Mouse (Mus musculus): ENCODE data around the gene Mobp.
"Not testable (repeated sequence)": the region's sequence is repeated elsewhere in the genome, so short reads cannot be mapped to it uniquely, and the experiment has no call there.

The Mobp gene

DNA sequence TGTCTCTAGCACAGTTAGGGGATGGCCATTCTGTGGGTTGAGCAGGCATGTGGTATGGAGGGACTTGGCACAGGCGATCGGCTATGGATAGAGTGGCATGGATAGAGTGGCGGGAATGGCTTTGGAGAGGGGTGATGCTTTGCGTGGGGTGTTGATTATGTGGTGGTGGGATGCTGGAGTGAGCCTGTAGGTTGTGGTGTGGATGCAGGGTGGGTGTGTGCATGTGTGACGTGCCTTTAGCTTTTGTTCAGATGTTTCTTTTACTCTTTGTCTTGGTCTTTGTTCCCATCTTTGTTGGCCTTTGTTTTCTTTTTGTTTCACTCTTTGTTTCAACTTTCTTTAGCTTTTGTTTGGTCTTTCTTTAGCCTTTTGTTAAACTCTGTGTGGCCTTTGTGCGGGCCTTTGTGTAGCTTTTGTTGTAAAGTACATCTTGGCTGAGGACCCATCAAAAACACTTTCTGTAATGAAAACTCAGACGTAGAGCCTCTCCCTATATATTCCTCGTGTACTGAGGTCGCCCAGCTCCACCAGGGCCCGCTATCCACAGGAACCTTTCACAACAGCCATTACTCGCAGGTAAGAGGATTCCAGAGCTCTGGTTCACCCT is at the start of gene Mobp:
Gene Mobp, plus strand, starts transcription at position 486 of the 607 bp plus-strand sequence.
- no peak for DNase-seq (ENCODE audit: low read depth, low spot score)

DNA sequence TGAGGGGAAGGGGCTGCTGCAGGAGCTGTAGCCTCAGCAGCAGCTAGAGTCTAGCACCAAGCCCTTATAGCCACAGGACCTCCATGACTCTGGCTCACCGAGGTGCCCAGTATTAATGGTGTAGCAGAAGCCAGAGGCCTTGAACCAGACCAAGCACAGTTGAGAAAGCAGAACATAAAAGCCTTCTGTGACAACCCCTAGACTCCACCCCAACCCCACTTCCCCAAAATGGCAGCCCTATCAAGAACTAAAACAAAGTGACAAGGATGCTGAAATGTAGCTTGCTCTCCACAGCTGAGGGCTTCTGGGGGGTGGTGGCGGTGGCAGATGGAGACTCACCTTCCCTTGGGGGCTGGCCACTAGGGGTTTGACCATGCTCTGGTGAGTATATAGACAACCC is 48.3 kb upstream of the Mobp start:
- no peak for DNase-seq (ENCODE audit: low read depth, low spot score)

DNA sequence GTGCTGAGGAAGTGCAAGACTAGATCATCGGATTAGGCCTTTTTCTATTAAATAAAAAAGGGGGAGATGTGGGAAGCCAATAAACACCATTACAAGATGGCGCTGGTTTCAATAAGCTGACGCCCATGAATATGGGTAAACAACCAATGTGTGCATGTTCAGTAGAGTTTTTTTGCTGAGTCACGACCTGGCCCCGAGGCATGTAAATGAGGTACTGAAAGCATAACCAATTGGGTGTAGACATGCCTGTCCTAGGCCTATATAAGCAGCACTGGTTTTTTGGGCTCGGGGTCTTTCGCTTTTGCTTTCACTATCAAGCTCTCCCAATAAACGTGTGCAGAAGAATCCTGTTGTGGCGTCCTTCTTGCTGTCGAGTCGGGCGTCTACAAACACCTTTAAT is 40.6 kb upstream of the Mobp start:
- not testable (repeated sequence) for DNase-seq (ENCODE audit: low read depth, low spot score)

DNA sequence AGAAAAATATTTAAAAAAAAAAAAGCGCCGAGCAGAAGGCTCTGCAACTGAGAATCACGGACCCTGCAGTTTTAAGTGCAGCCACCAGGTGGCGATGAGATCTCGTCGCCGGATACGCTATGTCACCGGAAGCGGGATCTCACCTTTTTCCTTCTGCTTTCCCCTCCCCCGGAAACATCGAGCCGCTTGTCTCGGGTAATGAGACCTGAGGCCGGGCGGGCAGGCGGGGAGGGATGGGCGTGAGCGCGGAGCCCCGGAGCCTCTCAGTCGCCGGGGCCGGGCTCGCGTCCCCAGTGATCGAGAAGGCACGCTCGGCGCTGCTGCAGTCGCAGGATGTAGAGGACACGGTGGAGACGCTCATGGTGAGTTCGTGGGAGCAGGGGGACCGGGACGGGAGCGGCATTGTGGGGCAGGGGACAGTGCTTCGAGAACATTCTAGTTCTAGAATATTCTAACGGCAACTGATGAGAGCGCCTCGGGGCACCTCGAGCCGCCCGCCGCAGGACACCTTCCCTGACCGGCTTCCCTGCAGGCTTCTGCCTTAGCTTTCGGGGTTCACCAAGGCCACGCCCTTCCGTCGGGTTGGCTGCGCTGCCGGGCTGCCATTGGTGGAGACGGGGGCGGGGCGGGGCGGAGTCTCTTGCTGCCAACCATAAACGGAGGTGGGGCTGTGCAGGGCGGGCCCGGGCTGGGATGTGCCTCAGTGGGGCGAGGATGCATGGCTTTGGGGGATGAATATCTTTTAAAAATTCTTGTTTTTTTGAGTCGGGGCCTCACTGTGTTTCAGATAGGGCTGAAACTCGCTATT is 39.1 kb upstream of the Mobp start, which contains the start of gene Slc25a38:
Gene Slc25a38, plus strand, starts transcription at position 164 of the 808 bp plus-strand sequence.
- DNase-seq (ENCODE audit: low read depth, low spot score): peak; percentile 86

DNA sequence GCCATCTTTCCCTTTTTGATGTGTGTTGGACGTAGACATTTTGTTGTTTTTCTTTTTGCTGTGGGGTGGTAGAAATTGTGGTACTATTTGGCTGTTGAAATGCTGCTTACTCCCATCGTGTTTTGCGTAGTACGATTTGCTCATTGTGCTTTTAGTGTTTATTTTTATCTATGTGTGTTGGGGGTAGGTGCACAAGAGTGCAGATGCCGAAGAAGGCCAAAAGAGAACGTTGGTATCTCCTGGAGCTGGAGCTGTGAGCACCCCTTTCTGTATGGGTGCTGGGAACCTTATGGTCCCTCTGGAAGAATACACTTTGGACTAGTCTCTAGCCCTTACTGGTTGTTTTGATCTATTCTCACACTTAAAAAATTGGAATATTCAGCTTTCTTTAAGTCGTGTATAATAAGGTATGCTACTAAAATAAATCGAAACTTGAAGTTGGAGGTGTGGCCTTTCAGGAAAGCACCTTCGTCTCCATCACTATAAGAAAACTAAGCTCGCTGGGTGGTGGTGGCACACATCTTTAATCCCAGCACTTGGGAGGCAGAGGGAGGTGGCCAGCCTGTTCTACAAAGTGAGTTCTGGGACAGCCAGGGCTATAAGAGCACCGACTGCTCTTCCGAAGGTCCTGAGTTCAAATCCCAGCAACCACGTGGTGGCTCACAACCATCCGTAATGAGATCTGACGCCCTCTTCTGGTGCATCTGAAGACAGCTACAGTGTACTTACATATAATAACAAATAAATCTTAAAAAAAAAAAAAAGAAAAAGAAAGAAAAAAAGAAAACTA is 38.2 kb upstream of the Mobp start:
- DNase-seq (ENCODE audit: low read depth, low spot score): no peak

DNA sequence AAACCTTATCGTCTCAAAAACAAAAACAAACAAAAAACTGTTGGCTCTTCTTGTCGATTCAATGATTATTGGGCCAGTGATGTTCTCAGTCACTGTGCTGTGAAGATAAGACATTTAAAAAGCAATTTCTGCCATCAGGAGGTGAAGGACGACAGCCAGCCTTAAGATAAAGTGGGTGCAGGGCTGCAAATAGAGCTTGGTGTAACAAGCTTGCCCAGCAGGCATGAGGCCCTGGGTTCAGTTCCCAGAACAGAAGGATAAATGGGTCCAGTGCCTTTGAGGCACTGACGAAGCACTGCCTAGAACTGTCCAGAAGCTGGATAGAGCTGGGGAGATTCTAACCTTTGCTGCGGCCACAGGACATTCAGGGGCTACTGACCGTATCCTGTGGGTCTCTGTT is 37.0 kb upstream of the Mobp start:
- no peak for DNase-seq (ENCODE audit: low read depth, low spot score)

DNA sequence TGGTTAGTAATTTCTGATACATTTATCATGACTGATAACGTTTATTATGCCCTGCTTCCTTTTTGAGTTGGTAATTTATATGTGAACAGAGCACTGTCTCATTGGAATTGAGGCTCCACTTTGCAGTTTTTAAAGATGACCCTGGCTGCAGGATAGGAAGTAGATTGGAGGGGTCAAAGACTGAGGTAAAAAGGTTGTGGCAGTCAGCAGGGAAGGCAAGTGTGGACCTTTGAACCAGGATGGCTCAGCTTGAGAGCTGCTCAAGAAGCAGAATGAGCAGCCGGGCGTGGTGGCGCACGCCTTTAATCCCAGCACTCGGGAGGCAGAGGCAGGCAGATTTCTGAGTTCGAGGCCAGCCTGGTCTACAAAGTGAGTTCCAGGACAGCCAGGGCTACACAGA is 36.1 kb upstream of the Mobp start:
- DNase-seq (ENCODE audit: low read depth, low spot score): no peak

DNA sequence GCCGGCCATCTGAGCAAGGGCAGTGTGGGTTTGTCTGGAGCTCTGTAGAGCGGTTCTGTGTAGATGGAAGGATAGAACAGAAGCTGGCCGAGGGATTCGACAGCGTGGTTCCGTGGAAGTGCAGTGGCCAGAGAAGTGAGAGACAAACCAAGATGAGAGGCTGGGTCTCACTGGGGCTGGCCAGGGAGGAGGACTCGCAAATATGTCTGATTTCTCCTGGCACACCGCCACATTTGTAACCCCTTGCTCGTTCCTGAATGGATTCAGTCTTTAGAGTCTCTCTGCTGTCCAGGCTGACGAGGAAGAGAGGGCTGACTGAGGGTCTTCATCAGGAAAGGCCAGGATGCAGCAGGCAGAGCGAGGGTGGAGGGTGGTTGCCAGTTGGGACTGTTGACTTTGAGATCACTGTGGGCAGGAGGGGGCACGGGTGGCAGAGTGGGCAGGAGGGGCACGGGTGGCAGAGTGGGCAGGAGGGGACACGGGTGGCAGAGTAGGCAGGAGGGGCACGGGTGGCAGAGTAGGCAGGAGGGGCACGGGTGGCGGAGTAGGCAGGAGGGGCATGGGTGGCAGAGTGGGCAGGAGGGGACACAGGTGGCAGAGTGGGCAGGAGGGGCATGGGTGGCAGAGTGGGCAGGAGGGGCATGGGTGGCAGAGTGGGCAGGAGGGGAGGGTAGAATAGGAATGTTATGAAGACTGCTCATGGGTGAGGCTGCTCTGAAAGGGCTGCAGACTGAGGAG is 35.3 kb upstream of the Mobp start:
- no peak for DNase-seq (ENCODE audit: low read depth, low spot score)

DNA sequence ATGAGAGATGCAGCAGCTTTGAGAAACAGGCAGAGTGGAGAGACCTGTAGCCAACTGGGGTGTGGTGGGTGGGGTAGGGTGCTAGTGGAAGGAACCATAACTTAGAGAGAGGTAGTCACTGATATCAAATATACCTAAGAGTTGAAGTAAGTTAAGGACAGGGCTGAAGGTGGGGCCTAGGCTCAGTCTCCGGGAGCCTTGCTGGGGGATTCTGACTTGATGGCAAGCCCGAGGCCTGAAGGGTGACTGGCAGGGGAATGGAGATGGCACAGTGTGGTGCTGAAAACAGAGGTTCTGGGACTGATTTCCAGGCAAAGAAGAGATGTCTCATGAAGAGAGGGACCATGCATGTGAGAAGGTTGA is 34.7 kb upstream of the Mobp start:
- no peak for DNase-seq (ENCODE audit: low read depth, low spot score)

DNA sequence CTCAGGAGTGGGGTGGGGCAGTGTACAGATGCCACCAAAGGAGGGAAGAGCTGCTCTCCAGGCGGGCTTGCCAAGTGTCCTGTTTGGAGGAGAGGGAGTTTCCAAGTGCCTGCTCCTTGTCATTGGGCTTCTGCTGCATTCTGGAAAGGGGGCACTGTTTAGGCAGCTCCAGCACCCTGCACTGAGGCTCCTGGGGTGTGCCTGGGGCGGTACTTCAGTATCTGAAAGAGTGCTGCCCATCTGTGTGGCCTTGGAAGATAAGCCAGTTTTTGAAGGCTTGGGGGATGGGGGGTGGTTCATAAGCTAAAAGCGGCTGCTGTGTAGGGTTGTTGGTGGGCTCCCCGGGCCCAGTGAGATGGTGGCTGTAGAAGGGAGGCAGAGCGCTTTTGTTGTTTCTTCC is 33.9 kb upstream of the Mobp start:
- DNase-seq (ENCODE audit: low read depth, low spot score): no peak

DNA sequence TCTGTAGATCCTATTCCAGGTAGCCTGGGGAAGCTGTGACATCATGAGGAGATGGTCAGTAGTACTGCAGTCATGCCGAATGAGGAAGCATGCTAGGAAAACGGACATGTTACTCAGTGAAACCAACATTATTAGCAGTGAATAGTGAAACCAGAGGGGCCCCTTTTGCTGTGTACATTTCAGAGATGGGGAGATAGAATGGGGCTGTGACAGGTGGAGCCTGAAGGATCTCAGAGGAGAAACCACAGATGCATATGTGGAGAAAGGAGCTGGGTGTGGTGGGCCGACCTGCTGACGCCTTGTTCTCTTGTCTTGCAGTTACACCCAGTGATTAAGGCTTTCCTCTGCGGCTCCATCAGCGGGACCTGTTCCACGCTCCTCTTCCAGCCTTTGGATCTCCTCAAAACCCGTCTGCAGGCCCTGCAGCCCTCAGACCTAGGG is 33.3 kb upstream of the Mobp start:
- no peak for DNase-seq (ENCODE audit: low read depth, low spot score)

DNA sequence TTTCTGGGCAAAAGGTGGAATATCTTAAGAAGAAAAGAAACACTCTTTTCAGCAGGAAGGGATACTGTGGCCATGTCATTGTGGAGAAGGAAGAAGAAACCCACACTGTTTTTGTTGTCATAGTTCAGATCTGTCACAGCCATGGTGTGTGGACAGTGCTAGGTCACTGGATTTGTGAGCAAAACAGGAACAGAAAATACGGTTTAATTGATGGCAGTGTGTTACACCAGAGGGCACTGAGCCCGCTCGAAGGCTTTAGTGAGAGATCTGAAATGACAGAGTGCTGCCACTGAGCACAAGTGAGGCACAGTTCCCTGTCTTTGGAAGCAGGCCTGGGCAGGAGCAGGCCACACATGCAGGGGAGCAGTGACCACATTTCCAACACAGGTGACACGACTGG is 31.3 kb upstream of the Mobp start:
- DNase-seq (ENCODE audit: low read depth, low spot score): no peak

DNA sequence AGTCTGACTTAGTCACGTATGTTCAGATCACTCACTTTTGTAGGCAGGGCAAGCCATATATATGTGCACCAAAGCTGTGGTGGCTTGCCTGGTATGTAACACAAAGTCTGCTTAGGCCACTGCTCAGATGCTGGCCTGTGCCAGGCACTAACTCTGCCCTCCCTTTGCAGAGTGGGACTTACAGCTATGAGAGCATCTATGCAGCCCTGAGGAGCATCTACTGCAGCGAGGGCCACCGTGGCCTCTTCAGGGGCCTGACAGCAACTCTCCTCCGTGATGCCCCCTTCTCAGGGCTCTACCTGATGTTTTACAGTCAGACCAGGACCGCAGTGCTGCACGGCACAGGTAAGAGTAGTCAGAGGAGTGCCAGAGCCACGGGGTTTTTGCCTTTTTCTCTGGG is 29.0 kb upstream of the Mobp start:
- DNase-seq (ENCODE audit: low read depth, low spot score): no peak

DNA sequence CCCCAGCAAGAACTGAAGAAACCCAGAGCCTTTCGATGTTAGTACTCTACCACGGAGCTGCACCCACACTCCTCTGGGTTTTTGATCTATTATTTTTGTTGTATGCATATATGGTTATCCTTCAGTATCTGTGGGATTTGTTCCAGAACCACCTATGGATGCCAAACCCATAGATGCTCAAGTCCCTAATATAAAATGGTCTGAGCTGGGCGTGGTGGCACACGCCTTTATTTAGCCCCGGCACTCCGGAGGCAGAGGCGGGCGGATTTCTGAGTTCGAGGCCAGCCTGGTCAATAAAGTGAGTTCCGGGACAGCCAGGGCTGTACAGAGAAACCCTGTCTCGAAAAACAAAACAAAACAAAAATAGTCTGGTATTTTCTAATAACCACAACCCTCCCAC is 22.6 kb upstream of the Mobp start:
- no peak for DNase-seq (ENCODE audit: low read depth, low spot score)

DNA sequence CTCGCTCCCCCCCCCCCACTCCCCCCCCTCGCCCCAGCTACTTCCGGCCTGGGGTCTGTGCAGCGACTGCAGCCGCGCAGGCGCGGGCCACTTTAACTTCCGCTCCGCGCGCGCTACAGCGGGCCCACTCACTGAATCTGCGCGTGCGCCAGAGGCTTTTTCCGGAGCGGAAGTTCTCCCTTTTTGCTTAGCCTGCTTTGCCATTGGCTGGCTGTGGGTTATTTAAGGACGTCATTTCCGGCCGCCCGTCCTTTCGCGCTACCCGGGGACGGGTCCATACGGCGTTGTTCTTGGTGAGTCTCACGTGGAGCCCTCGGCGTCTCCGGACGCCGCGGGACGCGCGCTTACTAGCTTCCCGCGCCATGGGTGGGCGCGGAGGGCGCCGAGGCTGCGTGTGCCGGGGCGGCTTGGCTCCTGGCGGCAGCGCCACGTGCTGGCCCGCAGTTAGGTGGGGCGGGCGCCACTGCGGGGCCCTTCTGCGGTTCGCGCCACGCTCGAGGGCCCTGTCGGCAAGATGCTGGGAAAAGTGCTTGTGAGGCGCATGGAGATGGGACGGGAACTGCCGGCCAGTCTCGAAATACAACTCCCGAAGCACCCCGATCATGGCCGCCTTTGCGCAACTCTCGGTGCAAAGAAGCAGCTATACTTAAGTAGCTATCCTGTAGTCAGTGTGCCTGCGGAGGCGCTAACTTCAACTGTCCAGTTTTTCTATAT is 21.8 kb upstream of the Mobp start, which contains the start of gene Rpsa:
Gene Rpsa, plus strand, starts transcription at position 152 of the 714 bp plus-strand sequence.
- peak; percentile 97 for DNase-seq (ENCODE audit: low read depth, low spot score)

DNA sequence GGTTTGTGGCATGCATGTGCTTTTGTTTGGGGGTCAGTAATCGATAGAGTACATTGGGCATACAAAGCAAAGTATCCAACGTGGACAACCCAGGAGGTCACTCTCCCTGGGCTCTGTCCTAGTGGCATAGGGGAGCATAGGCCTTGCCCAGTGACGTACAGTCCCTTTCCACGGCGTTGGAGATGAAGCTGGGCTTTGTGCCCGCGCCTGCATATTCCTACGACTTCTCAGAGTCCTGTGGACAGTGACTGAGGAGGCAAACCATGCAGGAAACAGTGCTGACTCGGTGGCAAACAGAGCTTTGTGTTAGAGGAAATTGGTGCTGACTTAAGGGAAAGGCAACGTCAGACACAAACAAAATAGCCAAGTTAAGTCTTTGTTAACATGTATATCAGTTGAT is 20.2 kb upstream of the Mobp start:
- DNase-seq (ENCODE audit: low read depth, low spot score): no peak

DNA sequence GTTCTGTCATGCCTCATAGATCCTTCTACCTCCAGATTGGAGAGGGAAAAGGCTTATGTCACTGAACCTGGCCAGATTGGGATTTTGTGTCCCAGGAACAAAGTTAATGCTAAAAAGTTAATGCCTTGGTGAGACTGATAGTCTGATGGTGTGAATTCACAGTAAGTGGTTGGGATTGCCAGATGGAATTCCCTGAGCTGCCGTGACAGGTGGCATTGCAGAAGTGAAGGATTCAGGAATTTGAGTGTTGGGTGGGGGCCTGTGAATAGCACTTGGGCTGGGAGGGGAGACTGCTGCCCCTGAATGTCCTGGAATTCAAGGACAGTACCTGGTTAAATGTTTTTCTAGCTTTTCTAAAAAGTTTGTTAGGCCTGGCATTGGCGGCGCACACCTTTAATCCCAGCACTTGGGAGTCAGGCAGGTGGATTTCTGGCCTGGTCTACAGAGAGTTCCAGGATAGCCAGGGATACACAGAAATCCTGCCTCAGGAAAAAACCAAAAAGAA is 17.7 kb upstream of the Mobp start:
- no peak for DNase-seq (ENCODE audit: low read depth, low spot score)

DNA sequence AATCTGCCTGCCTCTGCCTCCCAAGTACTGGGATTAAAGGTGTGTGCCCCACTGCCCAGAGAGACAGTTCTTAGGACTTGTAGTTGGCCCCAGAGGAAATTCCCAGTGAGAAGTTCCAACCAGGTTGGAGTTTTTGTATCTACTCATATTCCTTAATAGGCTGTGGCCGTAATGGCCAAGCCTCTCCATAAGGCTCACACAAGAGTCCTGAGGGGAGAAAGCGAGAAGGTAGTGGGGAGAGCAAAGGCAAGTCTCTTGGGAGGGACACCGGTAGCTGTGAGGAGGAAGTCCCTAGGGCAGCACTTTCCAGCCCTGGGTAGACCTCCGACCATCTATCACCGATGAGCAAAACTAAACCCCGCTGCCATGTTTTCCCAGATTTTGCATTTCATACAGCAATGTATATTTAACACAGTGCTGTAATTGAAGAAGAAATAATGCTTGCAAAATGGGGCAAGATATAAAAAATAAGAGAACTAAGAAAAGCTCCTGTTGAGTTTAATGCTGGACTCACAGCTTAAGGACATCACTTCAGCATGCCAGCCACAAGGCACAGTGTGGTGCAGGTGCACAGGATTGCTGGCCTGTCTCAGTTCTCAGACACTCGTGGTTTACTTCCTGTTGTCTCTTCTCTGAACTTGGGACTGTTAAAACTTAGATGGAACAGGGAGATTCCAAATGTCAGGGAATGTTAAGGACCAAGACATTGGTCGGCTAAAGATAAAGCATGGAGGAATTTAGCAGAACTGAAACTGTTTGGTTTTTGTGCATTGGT is 16.3 kb upstream of the Mobp start:
- DNase-seq (ENCODE audit: low read depth, low spot score): no peak

DNA sequence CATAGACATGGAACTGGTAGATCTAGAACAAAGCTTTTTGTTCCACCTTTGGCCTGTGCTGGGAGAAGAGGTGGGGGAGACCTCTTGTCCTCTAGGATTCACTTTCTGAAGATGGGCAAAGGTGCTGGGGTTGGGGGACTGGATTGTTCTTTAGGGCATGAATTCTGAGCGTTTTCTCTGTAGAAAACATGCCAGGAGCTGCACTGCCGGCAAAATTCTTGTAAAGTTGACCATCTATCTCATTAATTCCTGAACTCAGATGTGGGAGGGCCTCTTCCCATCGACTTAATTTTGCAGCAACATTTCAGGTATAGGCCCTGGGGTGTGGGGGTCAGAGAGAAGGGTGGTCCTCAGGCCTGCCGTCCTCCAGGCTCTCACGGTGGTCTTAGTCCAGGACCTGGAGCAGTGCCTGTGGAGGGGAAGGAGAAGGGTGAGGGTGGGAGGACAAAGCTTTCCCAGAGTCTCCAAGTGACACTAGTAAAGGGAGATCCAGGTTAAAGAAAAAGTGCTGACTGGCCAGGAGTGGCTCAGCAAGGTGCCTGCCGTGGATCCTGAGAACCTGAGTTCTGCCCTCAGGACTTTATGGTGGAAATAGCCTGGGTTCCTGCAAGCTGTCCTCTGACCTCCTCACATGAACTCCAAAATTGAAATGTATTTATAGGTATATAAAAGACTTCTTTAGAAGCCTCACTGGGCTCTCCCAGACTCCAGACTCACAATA is 15.6 kb upstream of the Mobp start:
- no peak for DNase-seq (ENCODE audit: low read depth, low spot score)
